Mouse (Mus musculus) embryonic facial prominence, embryonic 13.5 days (tissue): ENCODE measurements around the gene Gm27029. TPM values are rescaled to one million over a fixed set of nuclear protein-coding genes. Genes with fewer than 3 reads are reported as not detected.

Experiments
- ATAC-seq: fragments of 200-750 bp; cut with Nextera tagmentation; 2 replicates; pipeline ENCODE4 v1.8.0; 2017; ENCODE audit warnings: low read depth; ENCODE audit not compliant: insufficient number of reproducible peaks, insufficient read depth, low FRiP score, low TSS enrichment
- H3K27ac ChIP-seq: fragments of 300-500 bp; sonication (generic); 2 replicates; pipeline ENCODE4 v1.5.1; 2015; ENCODE audit warnings: moderate library complexity, mild to moderate bottlenecking, inconsistent platforms
- H3K27me3 ChIP-seq: fragments of 300-500 bp; sonication (generic); 2 replicates; pipeline ENCODE4 v1.6.1; 2015; ENCODE audit warnings: mild to moderate bottlenecking, inconsistent platforms
- H3K36me3 ChIP-seq: fragments of 300-500 bp; sonication (generic); 2 replicates; pipeline ENCODE4 v1.6.1; 2015; ENCODE audit warnings: mild to moderate bottlenecking, inconsistent platforms
- H3K4me1 ChIP-seq: fragments of 300-500 bp; sonication (generic); 2 replicates; pipeline ENCODE4 v1.6.1; 2015; ENCODE audit warnings: inconsistent platforms
- H3K4me2 ChIP-seq: fragments of 300-500 bp; sonication (generic); 2 replicates; pipeline ENCODE4 v1.6.1; 2015; ENCODE audit warnings: moderate library complexity, mild to moderate bottlenecking, inconsistent platforms
- H3K4me3 ChIP-seq: fragments of 300-500 bp; sonication (generic); 2 replicates; pipeline ENCODE4 v1.5.1; 2015; ENCODE audit warnings: mild to moderate bottlenecking, inconsistent platforms
- H3K9ac ChIP-seq: fragments of 300-500 bp; sonication (generic); 2 replicates; pipeline ENCODE4 v1.6.1; 2015; ENCODE audit warnings: mild to moderate bottlenecking, inconsistent platforms
- H3K9me3 ChIP-seq: fragments of 300-500 bp; sonication (generic); 2 replicates; pipeline ENCODE4 v1.6.1; 2016; ENCODE audit warnings: inconsistent platforms
- WGBS: fragments of 180-500 bp; shearing (Covaris S2); methylation state at CpG from one replicate; pipeline ENCODE4 v1.1.7; 2015; ENCODE audit warnings: mixed read lengths; 5-methylcytosine and 5-hydroxymethylcytosine counted together
- microRNA-seq: library from miRNA; unstranded; fragments of <30 nt; microRNA quantifications from one replicate; pipeline ENCODE4, GENCODE M21; 2016
- polyA plus RNA-seq: library from polyadenylated mRNA; unstranded; fragments of >200 nt; fragmentation: Nextera tagmentation; extraction: Ambion mirVana; gene quantifications from 2 replicates; pipeline ENCODE4 v1.2.1, GENCODE M21; 2015

Gm27029 gene
- polyA plus RNA-seq, 1 experiment from 2014 or later, result 10.4 TPM

DNA sequence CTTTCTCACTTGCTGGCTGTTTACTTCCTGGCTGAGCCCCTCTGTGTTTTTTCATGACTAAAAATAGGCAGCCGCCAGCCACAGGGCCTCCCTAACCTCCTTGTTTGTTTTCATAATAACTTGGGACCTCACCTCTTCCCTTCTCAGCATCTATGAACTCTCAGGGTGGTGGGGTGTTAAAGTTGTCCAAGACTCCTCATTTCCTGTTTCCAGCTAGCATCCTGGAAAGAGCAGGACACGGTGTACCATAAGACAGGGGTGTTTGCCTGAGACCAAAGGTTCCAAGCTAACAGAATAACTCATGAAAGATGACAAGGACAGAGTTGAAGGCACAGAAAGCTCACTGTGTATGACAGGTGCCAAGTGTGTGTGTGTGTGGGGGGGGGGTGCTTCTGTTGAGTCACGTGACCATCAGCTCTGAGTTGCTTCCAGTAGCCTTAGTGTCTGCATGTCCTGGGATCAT, 63.9 kb downstream of the Gm27029 start:
- Histone ChIP-seq H3K27ac (no peak overlapping the region), H3K27me3 (no peaks in the 10 kb centered on the region), H3K4me2 (no peak overlapping the region), H3K9ac (no peak overlapping the region), H3K4me1 (no peaks in the 10 kb centered on the region), H3K9me3 (no peaks in the 10 kb centered on the region), H3K36me3 (no peaks in the 10 kb centered on the region), H3K4me3 (no peak overlapping the region)
- no peak for ATAC-seq
- WGBS, result 65% methylated on average over 3 of the region's 3 CpGs

DNA sequence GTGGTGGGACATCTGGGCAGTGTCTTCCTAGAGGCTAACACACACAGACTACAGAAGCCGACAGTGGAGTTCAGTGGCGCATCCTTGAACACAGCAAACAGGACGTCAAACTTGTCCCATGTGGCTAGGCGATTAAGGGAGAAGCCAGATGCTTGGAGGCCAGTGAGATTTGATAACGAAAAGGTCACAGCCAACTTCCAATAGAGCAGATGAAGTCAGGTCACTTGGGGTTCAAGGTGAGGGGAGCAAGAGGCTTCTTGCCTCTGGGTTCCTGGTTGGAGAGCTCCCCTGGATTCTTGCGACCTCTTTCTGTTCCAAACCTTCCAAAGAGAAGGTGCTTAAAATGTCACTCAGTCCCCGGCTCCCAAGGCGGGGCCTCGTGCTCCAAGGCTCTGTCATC, 64.8 kb downstream of the Gm27029 start:
- Histone ChIP-seq H3K36me3 (no peaks in the 10 kb centered on the region), H3K4me1 (no peaks in the 10 kb centered on the region), H3K9ac (no peak overlapping the region), H3K4me2 (no peak overlapping the region), H3K9me3 (no peaks in the 10 kb centered on the region), H3K27me3 (no peaks in the 10 kb centered on the region), H3K4me3 (no peak overlapping the region), H3K27ac (no peak overlapping the region)
- WGBS, result 67% methylated on average over 9 of the region's 9 CpGs
- ATAC-seq, result no peak

DNA sequence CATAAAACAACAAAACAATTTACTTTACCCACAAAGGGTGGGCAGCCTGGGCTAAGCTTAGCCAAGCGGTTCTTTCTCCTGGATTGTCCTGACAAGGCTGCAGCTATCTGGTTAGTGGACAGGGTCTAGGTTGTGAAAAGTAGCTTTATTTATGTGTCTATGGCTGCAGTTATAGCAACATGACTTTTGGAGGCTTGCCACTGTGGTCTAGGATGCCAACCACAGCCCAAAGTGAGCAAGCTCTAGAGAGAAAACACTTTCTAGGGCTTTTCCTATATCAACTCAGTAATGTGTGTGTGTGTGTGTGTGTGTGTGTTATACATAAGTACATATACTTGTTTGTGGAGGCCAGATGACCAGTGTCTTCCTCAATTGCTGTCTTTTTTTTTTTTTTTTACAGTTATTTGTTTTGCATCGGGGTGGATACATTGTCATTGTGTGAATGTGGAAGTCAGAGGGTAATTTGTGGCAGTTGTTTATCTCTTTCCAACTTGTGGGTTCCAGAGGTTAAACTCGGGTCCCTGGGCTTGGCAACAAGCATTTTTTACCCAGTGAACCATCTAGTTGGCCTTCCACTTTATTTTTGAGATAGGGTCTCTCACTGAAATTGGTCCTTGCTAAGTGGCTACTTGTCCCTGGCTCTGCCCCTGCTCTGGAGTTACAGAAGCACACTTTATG, 67.0 kb downstream of the Gm27029 start:
- no peak for ATAC-seq
- H3K36me3 ChIP-seq, result no peaks in the 10 kb centered on the region
- WGBS, result 77% methylated on average over 3 of the region's 3 CpGs

More for the DNA sequence above, 67.0 kb downstream of the Gm27029 start:
- Histone ChIP-seq H3K9me3 (no peaks in the 10 kb centered on the region), H3K4me1 (no peaks in the 10 kb centered on the region), H3K4me3 (no peak overlapping the region), H3K27me3 (no peaks in the 10 kb centered on the region), H3K9ac (no peak overlapping the region), H3K27ac (no peak overlapping the region), H3K4me2 (no peak overlapping the region)

Small RNA genes within 50 kb of the gene (microRNA-seq; reads per million reads assigned to microRNA genes)
- gene Mir6929, result 0.55 reads per million

Other genes starting within 250 kb of the Gm27029 start
- gene Ccr10, start 249.4 kb downstream of the Gm27029 start, polyA plus RNA-seq, result 0.15 and 0.27 TPM in 2 replicates
- gene Ezh1, start 198.3 kb downstream of the Gm27029 start, polyA plus RNA-seq, result 16.9 and 19.8 TPM in 2 replicates
- gene Ramp2, start 178.8 kb downstream of the Gm27029 start, polyA plus RNA-seq, result 84.9 and 92.3 TPM in 2 replicates
- gene Vps25, start 171.1 kb downstream of the Gm27029 start, polyA plus RNA-seq, result 106 and 118 TPM in 2 replicates
- 9.8 and 10.9 TPM in 2 replicates for gene Wnk4, start 164.2 kb downstream of the Gm27029 start, polyA plus RNA-seq
- gene Cntd1, start 145.8 kb downstream of the Gm27029 start, polyA plus RNA-seq, result 1.7 and 2.3 TPM in 2 replicates
- gene Coa3, start 145.7 kb downstream of the Gm27029 start, polyA plus RNA-seq, result 193 and 196 TPM in 2 replicates
- 129 and 130 TPM in 2 replicates for gene Becn1, start 122.5 kb downstream of the Gm27029 start, polyA plus RNA-seq
- gene Psme3, start 108.6 kb downstream of the Gm27029 start, polyA plus RNA-seq, result 138 and 148 TPM in 2 replicates
- 1.3 and 1.7 TPM in 2 replicates for gene Aoc2, start 99.7 kb downstream of the Gm27029 start, polyA plus RNA-seq
- 0.10 and 0.15 TPM in 2 replicates for gene Aoc3, start 94.2 kb downstream of the Gm27029 start, polyA plus RNA-seq
- not detected in 2 replicates for gene G6pc, start 57.2 kb downstream of the Gm27029 start, polyA plus RNA-seq
- gene Aarsd1, start 7.2 kb downstream of the Gm27029 start, polyA plus RNA-seq, result 73.9 and 88.6 TPM in 2 replicates
- 19.5 and 21.8 TPM in 2 replicates for gene Rundc1, start 289 bp upstream of the Gm27029 start, polyA plus RNA-seq
- gene Ptges3l, start 537 bp upstream of the Gm27029 start, polyA plus RNA-seq, result 5.5 and 8.1 TPM in 2 replicates
- gene Rpl27, start 17.5 kb upstream of the Gm27029 start, polyA plus RNA-seq, result 342 and 404 TPM in 2 replicates
- gene Ifi35, start 23.6 kb upstream of the Gm27029 start, polyA plus RNA-seq, result 9.1 and 10.9 TPM in 2 replicates
- 14.0 and 16.8 TPM in 2 replicates for gene Rnd2, start 40.2 kb upstream of the Gm27029 start, polyA plus RNA-seq
- gene Vat1, start 41.4 kb upstream of the Gm27029 start, polyA plus RNA-seq, result 34.2 and 37.5 TPM in 2 replicates
- gene Brca1, start 127.2 kb upstream of the Gm27029 start, polyA plus RNA-seq, result 10.6 and 14.8 TPM in 2 replicates
- gene Nbr1, start 127.4 kb upstream of the Gm27029 start, polyA plus RNA-seq, result 77.1 and 80.7 TPM in 2 replicates
- gene Tmem106a, start 157.4 kb upstream of the Gm27029 start, polyA plus RNA-seq, result 3.6 and 3.8 TPM in 2 replicates
- not detected in 2 replicates for gene Gm11634, start 174.5 kb upstream of the Gm27029 start, polyA plus RNA-seq
- gene Rdm1, start 202.4 kb upstream of the Gm27029 start, polyA plus RNA-seq, result 55.5 and 63.7 TPM in 2 replicates
- 3.3 and 3.4 TPM in 2 replicates for gene Arl4d, start 240.7 kb upstream of the Gm27029 start, polyA plus RNA-seq